Mouse (Mus musculus) gastrocnemius, postnatal 36 days (tissue): ENCODE data around the gene Atg5. TPM values are rescaled to one million over a fixed set of nuclear protein-coding genes. Genes with fewer than 3 reads are reported as not detected.

ENCODE experiments used
- DNase-seq, 2 experiments: peaks; one replicate each; pipeline ENCODE4 v3.0.0; 2022
- intact Hi-C: fragments of 180-260 bp; cut with DNase I; formaldehyde crosslinking; loops from one replicate; pipeline ENCODE4 v1.15.1; 2025
- total RNA-seq, 2 experiments: library from RNA; stranded (reverse); gene quantifications; 2 replicates each; pipeline ENCODE4 v1.2.3; 2021

The Atg5 gene
- total RNA-seq, 2 experiments from 2014 or later = 8.9 to 9.3 TPM

GRCm38 (mm10) chr10:44347549-44348172 is 79.5 kb downstream of the Atg5 start:
- intact Hi-C loops = no loop called here

DNA sequence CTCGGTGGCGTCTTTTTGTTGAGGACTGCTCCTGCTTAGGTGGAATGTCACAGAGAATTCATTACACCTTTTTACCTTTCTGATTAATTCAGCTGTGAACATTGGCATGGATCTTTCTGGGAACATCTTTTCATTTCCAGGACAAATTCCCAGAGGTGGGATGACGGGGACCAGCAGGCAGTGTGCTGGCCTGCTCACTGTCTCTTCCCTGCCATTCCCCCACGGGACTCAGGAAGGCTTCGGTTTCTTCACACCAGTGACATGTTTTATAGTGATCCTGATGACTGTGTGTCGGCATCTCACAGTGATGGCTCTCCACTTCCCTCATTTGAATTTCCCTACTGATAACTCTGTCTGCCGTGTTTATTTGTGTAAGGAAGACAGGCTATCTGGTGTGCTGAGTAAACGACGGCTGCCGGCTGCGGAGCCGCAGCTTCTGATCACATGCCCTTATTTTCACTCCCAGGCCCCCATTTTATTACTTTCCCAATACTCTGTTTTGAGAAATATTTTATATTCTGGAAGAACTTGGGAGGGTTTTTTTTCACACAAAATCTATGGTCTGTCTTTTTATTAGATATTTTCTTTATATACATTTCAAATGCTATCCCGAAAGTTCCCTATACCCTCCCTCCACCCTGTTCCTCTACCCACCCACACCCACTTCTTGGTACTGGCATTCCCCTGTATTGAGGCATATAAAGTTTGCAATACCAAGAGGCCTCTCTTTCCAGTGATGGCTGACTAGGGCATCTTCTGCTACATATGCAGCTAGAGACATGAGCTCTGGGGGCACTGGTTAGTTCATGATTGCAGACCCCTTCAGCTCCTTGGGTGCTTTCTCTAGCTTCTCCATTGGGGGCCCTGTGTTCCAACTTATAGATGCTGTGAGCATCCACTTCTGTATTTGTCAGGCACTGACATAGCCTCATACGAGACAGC is 80.6 kb downstream of the Atg5 start:
- intact Hi-C loops = no loop called here

More at GRCm38 (mm10) chr10:44347549-44348172, 79.5 kb downstream of the Atg5 start:
- DNase-seq = no peak

DNA sequence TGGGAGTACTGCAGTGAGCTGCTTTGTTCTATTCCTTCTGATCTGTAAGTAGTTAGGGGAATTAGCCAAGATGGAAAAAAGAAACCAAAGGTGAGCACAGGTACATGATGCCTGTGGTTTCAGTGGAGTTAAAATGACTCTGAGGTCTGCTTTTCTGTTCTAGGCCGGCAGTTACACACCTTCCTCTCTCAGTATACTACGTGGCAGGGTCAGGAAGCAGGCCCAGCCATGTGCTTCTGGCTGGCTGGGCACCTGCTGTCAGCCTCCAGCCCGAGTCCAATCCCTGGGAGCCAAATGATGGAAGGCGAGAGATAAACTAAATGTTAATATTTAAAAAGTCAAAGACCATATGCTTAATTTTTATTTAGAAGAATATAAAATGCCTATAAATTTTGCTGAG is 85.3 kb downstream of the Atg5 start:
- intact Hi-C loops = no loop called here

More for the DNA sequence above, 80.6 kb downstream of the Atg5 start:
- no peak for DNase-seq

GRCm38 (mm10) chr10:44354393-44354792 is 86.2 kb downstream of the Atg5 start:
- no peak for DNase-seq
- intact Hi-C loops = no loop called here

More for the DNA sequence above, 85.3 kb downstream of the Atg5 start:
- DNase-seq = no peak

DNA sequence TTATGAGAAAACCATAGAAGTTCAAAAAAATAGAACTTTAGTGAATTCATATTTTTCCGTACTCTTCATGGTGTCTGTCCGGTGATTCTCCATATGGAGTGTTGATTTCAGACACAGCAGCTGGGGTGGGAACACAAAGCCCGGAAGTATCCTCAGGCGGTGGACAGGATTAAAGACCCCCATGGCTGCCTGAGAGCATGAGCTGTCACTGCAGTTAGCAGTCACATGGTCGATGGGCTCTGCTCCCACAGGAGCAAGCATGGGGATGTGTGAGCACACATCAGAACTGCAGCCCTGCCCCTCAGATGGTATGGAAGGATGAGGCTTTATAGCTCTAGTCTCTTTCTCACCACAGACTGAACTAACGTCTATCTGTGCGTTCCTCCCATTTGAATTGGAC is 87.1 kb downstream of the Atg5 start:
- intact Hi-C loops = no loop called here

GRCm38 (mm10) chr10:44356625-44357024 is 88.5 kb downstream of the Atg5 start:
- intact Hi-C loops = no loop called here
- DNase-seq = no peak

More for the DNA sequence above, 87.1 kb downstream of the Atg5 start:
- no peak for DNase-seq

- no peak for DNase-seq
- intact Hi-C loops = no loop called here
Observed at GRCm38 (mm10) chr10:44357316-44357715, 89.2 kb downstream of the Atg5 start.

DNA sequence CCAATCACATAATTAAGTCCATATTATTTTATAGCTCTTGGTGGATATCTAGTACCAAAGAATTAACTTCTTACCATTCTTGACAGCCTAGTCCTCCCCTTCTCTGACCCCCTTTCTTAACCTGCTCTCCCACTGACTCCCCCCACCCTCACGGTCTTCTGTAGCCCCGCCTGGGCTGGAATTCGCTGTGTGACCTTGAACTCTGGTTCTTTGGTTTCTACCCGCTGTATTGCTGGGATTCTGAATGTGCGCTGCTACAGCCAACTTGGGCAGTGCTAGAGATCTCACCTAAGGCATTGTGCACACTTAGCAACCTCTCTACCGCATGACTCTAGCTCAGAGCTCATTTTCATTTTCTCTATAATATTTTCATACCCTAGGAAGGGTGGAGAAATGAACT is 90.7 kb downstream of the Atg5 start:
- intact Hi-C loops = no loop called here
- no peak for DNase-seq

DNA sequence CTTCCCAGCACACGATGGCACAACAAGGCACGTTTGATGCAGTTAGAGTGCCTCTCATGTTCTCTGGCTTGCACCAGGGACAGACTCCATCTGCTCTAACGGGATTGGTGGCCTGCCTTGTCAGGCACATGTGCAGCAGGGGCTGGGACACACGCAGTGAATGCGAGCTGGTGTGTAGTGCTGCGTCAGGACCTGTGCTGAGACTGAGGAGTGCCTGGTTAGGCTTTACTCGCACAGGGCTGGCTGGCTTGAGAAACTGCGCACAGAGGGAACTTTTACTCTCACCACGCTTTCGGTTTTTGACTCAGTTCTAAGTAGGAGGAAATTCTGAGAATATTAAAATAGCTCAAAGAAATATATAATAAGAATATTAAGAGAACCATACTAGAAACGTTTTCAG is 92.5 kb downstream of the Atg5 start:
- DNase-seq = no peak
- intact Hi-C loops = no loop called here

DNA sequence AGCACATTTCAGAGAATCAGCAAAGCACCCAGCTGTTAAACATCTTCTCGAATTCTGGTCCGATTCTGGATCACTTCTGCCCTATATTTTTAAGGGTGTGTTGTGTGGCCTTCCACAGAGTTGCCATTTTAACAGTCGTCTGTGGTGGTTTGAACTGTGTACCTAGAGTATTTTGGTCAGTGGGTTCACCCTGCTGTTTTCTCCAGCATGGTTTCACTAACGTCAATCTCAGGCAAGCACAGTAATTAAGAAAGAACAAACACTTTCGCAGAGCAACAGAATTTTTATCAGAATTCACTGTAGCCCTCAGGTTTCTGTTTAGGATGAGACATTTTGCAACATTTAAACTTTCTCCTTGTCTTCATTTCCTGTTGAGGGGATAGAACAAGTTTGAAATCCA is 94.3 kb downstream of the Atg5 start:
- intact Hi-C loops = no loop called here
- DNase-seq = no peak

GRCm38 (mm10) chr10:44362846-44363245 is 94.7 kb downstream of the Atg5 start:
- intact Hi-C loops = no loop called here
- no peak for DNase-seq

DNA sequence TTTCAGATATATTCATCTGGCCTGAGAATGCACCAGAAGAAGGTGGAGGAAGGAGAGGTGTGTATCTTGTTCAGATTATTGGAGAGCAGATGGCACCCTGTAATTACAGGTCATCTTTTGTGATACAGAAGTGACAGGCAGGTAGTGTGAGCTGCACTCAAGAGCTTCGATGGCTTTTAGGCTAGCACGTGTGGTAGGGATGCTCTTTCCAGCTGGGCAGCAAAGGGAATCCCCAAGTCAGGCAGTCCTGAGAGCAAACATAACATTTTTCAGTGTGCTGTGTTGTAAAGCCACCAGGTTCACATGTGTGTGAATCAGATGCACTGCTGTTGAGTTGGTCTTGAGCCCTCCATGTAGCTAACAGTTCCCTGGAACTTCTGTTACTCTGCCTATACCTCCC is 98.0 kb downstream of the Atg5 start:
- intact Hi-C loops = no loop called here
- DNase-seq = no peak

DNA sequence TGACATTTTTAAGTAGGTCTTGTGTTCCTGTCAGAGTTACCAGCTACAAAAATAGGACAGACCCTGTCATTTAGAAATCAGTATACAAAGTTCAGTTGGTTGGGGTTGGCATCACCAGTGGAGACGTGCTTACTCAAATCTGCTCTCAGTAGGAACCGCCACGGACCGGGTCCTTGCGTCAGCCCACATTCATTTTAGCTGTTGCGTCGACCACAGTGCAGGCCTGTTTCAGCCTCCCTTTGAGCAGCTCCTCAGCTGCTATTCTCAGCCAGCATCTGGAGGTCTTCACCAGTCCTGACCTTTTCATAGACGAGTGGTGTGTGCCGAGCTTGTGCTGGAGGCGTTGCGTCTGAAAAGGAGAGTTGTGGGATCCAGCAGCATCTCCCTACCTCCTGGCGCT is 98.9 kb downstream of the Atg5 start:
- intact Hi-C loops = no loop called here
- DNase-seq = no peak

- no peak for DNase-seq
- intact Hi-C loops = no loop called here
Observed at GRCm38 (mm10) chr10:44368596-44368995, 100.4 kb downstream of the Atg5 start.

DNA sequence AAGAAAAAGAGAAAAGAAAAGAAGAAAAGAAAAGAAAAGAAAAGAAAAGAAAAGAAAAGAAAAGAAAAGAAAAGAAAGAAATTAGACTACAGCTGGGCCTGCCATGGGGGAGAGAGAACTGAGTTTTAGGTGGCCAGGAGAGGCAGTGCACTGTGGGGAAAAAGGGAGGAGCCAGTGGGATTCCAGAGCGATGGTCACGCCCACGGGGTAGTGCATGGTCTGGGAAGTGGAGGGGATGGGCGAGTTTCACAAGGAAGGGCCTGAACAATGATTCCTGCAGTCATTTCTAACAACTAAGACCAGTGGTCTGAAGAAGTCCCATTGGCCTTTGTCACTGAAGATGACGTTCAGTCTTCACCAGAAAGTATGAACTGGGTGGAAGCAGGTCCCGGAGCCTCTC is 102.5 kb downstream of the Atg5 start:
- DNase-seq = no peak
- intact Hi-C loops = no loop called here

GRCm38 (mm10) chr10:44372210-44372609 is 104.1 kb downstream of the Atg5 start:
- DNase-seq = no peak
- intact Hi-C loops = no loop called here

GRCm38 (mm10) chr10:44374678-44375077 is 106.5 kb downstream of the Atg5 start:
- DNase-seq = no peak
- intact Hi-C loops = no loop called here

DNA sequence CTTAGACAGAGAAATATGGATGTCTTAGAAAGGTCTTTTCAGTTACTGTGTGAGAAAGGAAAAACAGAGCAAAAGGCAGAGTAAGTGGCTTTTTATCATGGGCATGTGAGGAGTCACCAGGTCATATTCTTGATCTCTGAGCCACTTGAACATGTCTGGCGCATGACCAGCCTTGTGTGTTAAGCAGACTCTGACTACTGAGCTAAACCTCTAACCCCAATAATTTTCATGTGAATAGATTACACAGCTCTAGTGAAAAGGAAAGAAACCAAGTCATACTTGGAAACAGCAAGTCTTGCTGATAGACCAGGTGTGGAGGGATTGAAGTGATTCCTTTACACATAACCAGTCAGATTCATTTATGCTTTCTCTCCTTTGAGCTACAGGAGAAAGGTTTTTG is 107.3 kb downstream of the Atg5 start:
- no peak for DNase-seq
- intact Hi-C loops = no loop called here

DNA sequence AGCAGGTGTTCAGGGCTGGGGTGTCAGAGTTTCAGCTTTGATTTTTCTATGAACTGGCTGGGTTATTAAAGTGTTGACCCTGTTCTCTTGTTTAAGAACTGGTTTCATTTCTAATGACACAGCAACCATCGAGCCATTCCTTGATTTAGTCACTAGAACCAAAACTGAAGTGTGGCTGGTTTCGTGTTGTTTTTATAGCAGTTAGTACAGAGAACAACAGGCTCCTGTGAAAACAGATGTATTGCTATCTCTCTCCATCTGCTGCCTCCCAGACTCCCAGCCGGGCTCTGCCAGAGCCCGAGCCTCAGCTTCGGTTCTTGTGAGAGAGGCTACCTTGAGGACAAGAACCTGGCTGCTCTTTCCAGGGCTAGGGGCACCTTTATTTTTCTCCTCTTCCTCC is 109.7 kb downstream of the Atg5 start:
- no peak for DNase-seq
- intact Hi-C loops = no loop called here

DNA sequence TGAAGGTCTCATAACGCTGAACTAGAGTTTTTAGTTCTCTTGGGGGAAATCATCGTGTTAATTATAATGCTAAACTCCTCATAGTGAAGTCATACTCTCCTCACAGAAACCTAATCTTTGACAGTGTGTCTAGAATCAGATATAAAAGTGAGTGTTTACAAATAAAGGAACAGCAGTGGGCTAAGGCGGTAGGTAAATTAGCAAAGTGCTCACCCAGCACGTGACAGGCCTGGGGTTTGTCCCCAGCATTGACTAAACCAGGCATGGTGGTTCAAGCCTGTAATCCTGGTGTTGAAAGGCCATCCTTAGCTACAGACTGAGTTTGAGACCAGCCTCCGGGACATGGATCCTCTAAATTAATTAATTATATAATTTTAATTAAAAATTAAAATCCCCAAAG is 110.2 kb downstream of the Atg5 start:
- intact Hi-C loops = no loop called here
- DNase-seq = no peak

DNA sequence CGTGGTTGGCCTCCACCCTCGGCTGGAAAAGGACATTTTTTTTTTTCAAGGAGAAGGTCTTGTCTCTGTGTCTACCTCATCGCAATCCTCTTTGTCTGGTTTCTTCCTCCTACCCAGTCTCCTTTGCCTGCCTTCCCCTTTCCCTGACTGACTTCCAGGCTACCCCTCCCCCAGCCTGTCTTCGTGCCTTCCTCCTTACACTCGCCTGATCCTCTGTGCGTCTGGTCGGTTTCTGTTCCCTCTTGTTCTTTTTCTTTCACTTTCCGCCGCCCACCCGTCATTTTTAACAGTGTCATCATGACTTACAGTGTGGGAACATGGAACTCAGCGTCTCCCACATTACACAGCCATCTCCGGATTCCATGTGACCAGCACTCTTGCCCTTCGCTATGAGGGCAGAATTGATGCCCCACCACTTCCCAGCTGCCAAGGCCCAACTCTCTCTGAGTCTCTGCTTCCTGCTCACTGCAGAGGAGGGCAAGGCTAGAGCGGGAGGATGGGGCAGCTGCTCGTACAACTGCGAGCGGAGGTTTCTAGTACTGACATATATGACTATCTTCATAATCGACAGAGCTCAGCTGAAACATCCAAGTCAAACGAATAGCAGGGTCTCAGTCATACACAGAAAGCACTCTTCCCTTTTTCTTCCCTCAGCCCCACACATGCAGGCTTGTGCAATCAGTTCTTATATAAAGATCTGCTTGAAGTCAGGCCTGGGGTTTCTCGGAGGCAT is 112.5 kb downstream of the Atg5 start:
- intact Hi-C loops = no loop called here
- DNase-seq = peak in 1 of 2 experiments; percentile 28
